Mouse (Mus musculus): ENCODE results near the gene Slc35f1.

DNA sequence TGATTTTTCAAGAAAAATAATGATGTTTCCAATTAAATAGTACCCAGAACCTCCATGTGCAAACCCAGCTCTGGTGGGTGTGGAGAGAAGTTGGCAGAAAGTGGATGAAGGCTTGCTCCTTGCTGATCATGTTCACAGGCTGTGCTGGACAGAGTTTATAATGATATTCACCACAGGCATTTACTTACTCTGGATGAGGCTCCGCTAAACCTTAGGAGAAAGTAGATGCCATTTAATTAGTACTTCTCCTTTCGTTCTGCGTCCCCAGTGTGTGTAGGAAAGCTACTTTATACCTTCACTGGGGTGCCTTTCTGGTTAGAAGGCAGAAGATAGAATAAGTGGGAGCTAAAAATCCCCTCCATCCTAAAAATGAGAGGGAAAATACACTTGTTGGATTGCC lies 53.5 kb downstream of the Slc35f1 start:
- TF ChIP-seq GATA1 (IDR thresholded peaks at IDR 0.05; ENCODE audit: borderline replicate concordance, low read length) (no peak), FLI1 (IDR thresholded peaks at IDR 0.05; ENCODE audit: low read length) (no peak)
